Mouse (Mus musculus): Measurements from ENCODE around the gene Ltbp3. TPM values are rescaled to one million over a fixed set of nuclear protein-coding genes. Genes with fewer than 3 reads are reported as not detected.
A peak's percentile ranks its signal among the peaks of the same experiment; 100 is the strongest.
"Not testable (repeated sequence)": the region's sequence is repeated elsewhere in the genome, so short reads cannot be mapped to it uniquely, and the experiment has no call there.

Ltbp3 gene
- polyA plus RNA-seq, 1 experiment from 2014 or later: 11.6 TPM

DNA sequence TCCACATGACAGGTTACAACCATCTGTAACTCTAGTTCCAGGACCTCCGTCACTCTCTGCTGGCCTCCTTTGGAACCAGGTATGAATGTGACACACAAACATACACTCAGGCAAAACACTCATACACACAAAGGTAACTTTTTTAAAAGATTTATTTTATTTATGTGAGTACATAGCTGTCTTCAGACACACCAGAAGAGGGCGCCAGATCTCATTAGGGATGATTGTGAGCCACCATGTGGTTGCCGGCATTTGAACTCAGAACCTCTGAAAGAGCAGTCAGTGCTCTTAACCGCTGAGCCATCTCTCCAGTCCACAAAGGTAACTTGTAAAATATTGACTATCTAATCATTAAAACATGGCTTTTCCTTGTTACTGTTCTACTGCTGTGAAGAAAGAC lies 50.6 kb downstream of the Ltbp3 start:
- Histone ChIP-seq H3K4me1 (ENCODE audit: control insufficient read depth, insufficient read depth, low read depth, low read length) (peaks cover 27% of the 10 kb centered on the region), H3K27me3 (replicated peaks; ENCODE audit: control insufficient read depth, insufficient read depth, low read length) (no peaks in the 10 kb centered on the region), H3K4me3 (ENCODE audit: low read length) (no peak overlapping the region), H3K36me3 (ENCODE audit: control insufficient read depth, insufficient read depth, low read length) (peaks cover 7% of the 10 kb centered on the region), H3K9me3 (ENCODE audit: control insufficient read depth, low read length) (no peaks in the 10 kb centered on the region), H3K27ac (ENCODE audit: low read depth, low read length) (no peak overlapping the region), H3K9ac (ENCODE audit: low read depth, low read length) (no peak overlapping the region), H3K4me2 (ENCODE audit: low read length) (no peak overlapping the region)
- WGBS: 76% methylated on average over 4 of the region's 4 CpGs
- no peak for ATAC-seq

- H3K9ac ChIP-seq (ENCODE audit: low read depth, low read length): no peak overlapping the region
- H3K36me3 ChIP-seq (ENCODE audit: control insufficient read depth, insufficient read depth, low read length): peaks cover 19% of the 10 kb centered on the region
- H3K9me3 ChIP-seq (ENCODE audit: control insufficient read depth, low read length): no peaks in the 10 kb centered on the region
- H3K4me2 ChIP-seq (ENCODE audit: low read length): no peak overlapping the region
- H3K4me3 ChIP-seq (ENCODE audit: low read length): no peak overlapping the region
- H3K4me1 ChIP-seq (ENCODE audit: control insufficient read depth, insufficient read depth, low read depth, low read length): peaks cover 36% of the 10 kb centered on the region
- 4% methylated on average over 2 of the region's 2 CpGs for WGBS
- no peak overlapping the region for H3K27ac ChIP-seq (ENCODE audit: low read depth, low read length)
- H3K27me3 ChIP-seq (replicated peaks; ENCODE audit: control insufficient read depth, insufficient read depth, low read length): no peaks in the 10 kb centered on the region
- ATAC-seq: peak; percentile 64
These were observed 52.4 kb downstream of the Ltbp3 start for GRCm38 (mm10) chr19:5793116-5793515.

DNA sequence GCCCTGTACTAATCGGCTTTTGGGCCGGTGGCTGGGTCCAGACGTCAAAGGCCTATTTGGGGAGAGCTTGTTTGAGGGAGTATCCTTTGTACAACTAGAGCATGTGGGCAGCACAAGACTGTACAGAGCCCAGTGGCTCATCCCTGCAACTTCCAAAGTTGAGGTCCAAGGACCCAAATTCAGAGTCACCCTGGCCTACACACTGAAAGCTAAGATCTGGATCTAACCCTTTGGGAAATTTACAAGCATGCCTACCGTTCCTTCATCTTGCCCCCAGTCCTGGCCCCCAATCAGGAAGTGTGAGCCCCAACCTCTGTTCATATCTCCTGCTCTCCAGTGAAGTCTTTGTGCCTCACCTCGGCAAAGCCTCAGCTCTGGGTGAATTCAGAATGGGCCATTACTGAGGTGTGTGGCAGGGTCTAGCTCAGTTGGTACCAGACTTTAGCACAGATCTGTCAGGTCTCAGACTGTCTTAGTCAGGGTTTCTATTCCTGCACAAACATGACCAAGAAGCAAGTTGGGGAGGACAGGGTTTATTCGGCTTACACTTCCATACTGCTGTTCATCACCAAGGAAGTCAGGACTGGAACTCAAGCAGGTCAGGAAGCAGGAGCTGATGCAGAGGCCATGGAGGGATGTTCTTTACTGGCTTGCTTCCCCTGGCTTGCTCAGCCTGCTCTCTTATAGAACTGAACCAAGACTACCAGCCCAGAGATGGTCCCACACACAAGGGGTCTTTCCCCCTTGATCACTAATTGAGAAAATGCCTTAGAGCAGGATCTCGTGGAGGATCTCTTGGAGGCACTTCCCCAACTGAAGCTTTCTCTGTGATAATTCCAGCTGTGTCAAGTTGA lies 53.4 kb downstream of the Ltbp3 start:
- not testable (repeated sequence) for H3K9me3 ChIP-seq (ENCODE audit: control insufficient read depth, low read length); H3K4me3 ChIP-seq (ENCODE audit: low read length); H3K27me3 ChIP-seq (replicated peaks; ENCODE audit: control insufficient read depth, insufficient read depth, low read length)
- Histone ChIP-seq H3K9ac (ENCODE audit: low read depth, low read length) (peak overlapping the region; percentile 39; the same call in 1 of the 2 replicates), H3K4me1 (ENCODE audit: control insufficient read depth, insufficient read depth, low read depth, low read length) (peaks cover 36% of the 10 kb centered on the region), H3K27ac (ENCODE audit: low read depth, low read length) (peak overlapping the region; percentile 68), H3K36me3 (ENCODE audit: control insufficient read depth, insufficient read depth, low read length) (peaks cover 22% of the 10 kb centered on the region), H3K4me2 (ENCODE audit: low read length) (peak overlapping the region; percentile 98)
- ATAC-seq: peak; percentile 55
- 35% methylated on average over 7 of the region's 7 CpGs for WGBS

DNA sequence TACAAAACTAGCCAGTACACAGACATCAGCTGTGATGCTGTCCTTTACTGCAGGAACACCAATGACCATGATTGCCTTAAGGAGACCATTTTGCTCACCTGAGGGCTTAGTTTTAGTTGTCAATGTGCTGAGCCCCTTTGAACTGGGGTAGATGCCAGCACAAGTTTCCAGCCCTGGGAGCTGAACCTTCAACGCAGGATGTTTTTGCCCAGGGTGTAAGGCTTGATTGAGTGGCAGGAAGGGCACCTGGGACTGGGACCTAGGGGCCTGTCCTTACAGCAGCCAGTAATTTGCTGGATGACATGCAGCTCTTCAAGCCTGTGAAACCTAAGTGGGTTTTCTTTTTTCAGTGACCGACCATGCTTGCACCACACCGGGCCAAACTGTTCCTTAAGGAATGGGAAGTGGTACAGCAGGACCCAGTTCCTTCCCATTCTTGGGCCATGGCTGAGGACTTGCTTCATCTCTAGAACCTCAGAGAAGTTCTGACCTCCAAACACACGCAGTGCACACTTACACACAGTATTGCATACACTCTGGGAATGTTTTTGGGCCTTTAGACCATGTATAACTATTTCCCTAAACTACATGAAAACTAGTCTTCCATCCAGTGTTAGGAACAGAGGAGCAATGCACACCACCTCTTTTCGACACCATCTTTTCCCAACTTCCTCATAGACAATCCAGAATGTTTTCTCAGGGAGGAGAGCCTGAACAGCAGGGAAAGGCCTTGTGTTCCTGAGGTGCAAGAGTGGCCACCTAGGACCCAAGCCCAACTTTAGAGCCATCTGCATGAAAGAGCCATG lies 54.3 kb downstream of the Ltbp3 start:
- no peaks in the 10 kb centered on the region for H3K9me3 ChIP-seq (ENCODE audit: control insufficient read depth, low read length)
- H3K27ac ChIP-seq (ENCODE audit: low read depth, low read length): peak overlapping the region; percentile 5; the same call in 1 of the 2 replicates
- WGBS: 33% methylated on average over 5 of the region's 5 CpGs
- peak overlapping the region; percentile 97 for H3K4me3 ChIP-seq (ENCODE audit: low read length)
- peak overlapping the region; percentile 98 for H3K4me2 ChIP-seq (ENCODE audit: low read length)
- H3K27me3 ChIP-seq (replicated peaks; ENCODE audit: control insufficient read depth, insufficient read depth, low read length): no peaks in the 10 kb centered on the region
- H3K36me3 ChIP-seq (ENCODE audit: control insufficient read depth, insufficient read depth, low read length): peaks cover 22% of the 10 kb centered on the region
- peak overlapping the region; percentile 39; the same call in 1 of the 2 replicates for H3K9ac ChIP-seq (ENCODE audit: low read depth, low read length)
- ATAC-seq: no peak
- peaks cover 36% of the 10 kb centered on the region for H3K4me1 ChIP-seq (ENCODE audit: control insufficient read depth, insufficient read depth, low read depth, low read length)

DNA sequence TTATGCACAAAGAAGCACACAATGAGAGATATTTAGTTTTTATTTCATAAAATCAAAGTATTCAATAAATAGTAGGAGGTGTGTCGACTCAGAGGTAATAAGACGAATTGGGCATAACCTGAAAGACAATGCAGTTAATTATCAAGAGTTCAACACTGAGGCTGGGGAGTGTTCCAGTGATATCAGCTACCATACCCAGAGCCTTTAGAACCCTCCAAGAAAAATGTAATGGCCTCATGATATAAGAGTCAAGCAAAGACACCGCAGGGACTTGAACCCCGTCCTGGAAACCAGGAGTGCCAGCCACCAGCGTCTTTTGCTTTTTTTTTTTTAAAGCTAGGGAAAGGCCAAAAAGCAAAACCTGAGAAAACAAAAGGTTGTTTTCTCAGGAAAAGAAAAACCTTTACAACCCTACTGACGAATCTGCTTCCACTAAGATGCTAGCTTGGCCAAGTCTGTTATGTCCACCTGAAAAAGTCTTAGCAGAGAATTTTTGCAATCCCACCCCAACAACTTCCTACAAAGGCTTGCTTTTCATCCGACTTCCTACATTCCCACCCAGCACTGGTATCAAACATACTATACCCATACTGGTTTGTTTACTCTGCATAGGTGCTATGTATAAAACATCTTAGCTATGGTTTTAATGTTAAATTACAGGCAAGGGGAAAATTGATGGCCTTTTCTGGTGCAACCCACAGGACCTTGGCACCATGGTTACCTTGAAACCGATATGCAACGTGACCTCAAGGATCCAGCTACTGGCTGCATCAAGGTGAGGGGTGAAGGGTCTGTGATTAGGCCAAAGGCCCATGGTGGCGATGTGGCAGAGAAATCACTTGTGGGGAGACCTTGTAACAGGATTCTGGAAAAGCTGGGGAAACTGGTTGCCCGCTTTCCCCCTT lies 55.2 kb downstream of the Ltbp3 start:
- peak overlapping the region; percentile 4; the same call in 1 of the 2 replicates for H3K27ac ChIP-seq (ENCODE audit: low read depth, low read length)
- H3K4me1 ChIP-seq (ENCODE audit: control insufficient read depth, insufficient read depth, low read depth, low read length): peaks cover 36% of the 10 kb centered on the region
- peak overlapping the region; percentile 97 for H3K4me3 ChIP-seq (ENCODE audit: low read length)
- peak overlapping the region; percentile 68 for H3K9ac ChIP-seq (ENCODE audit: low read depth, low read length)
- peak overlapping the region; percentile 98 for H3K4me2 ChIP-seq (ENCODE audit: low read length)
- H3K9me3 ChIP-seq (ENCODE audit: control insufficient read depth, low read length): no peaks in the 10 kb centered on the region
- peaks cover 22% of the 10 kb centered on the region for H3K36me3 ChIP-seq (ENCODE audit: control insufficient read depth, insufficient read depth, low read length)
- H3K27me3 ChIP-seq (replicated peaks; ENCODE audit: control insufficient read depth, insufficient read depth, low read length): no peaks in the 10 kb centered on the region
- ATAC-seq: no peak
- 46% methylated on average over 11 of the region's 11 CpGs for WGBS

DNA sequence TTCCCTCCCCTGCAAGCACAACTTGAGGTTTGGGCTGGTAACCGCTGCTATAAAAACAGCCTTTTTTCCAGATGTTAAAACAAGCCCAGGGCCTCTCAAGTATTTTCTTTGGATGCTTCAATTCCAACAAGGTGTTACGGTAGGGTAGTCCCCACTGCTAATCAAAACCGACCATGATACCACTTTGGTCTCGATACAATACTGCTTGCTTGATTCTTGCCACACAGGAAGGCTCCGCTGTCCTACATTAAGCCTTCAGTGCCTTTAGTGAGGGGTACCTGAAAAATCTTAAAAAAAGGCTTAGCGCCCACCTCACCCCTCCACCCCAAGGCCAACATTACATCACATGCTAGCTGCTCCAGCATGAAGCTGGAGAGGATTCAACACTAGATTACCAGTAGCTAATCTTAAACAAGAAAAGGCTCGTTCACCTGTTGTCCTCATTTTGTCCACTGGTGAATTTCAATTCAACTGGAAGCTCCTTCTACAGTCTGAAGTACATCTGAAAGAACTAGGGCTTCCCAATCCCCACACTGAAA lies 55.9 kb downstream of the Ltbp3 start:
- WGBS: 47% methylated on average over 7 of the region's 7 CpGs
- Histone ChIP-seq H3K27me3 (replicated peaks; ENCODE audit: control insufficient read depth, insufficient read depth, low read length) (no peaks in the 10 kb centered on the region), H3K27ac (ENCODE audit: low read depth, low read length) (peak overlapping the region; percentile 4; the same call in 1 of the 2 replicates), H3K9ac (ENCODE audit: low read depth, low read length) (peak overlapping the region; percentile 68), H3K4me2 (ENCODE audit: low read length) (peak overlapping the region; percentile 98), H3K4me3 (ENCODE audit: low read length) (peak overlapping the region; percentile 97), H3K4me1 (ENCODE audit: control insufficient read depth, insufficient read depth, low read depth, low read length) (peaks cover 36% of the 10 kb centered on the region), H3K36me3 (ENCODE audit: control insufficient read depth, insufficient read depth, low read length) (peaks cover 22% of the 10 kb centered on the region), H3K9me3 (ENCODE audit: control insufficient read depth, low read length) (no peaks in the 10 kb centered on the region)
- no peak for ATAC-seq

- peak overlapping the region; percentile 97 for H3K4me3 ChIP-seq (ENCODE audit: low read length)
- peak overlapping the region; percentile 98 for H3K4me2 ChIP-seq (ENCODE audit: low read length)
- H3K36me3 ChIP-seq (ENCODE audit: control insufficient read depth, insufficient read depth, low read length): peaks cover 22% of the 10 kb centered on the region
- 0 out of 2 replicates have a peak overlapping the region, but pooled peaks have one; percentile 44 for H3K27ac ChIP-seq (ENCODE audit: low read depth, low read length)
- ATAC-seq: no peak
- peak overlapping the region; percentile 68 for H3K9ac ChIP-seq (ENCODE audit: low read depth, low read length)
- no peaks in the 10 kb centered on the region for H3K27me3 ChIP-seq (replicated peaks; ENCODE audit: control insufficient read depth, insufficient read depth, low read length)
- no peaks in the 10 kb centered on the region for H3K9me3 ChIP-seq (ENCODE audit: control insufficient read depth, low read length)
- 6% methylated on average over 7 of the region's 7 CpGs for WGBS
- peaks cover 36% of the 10 kb centered on the region for H3K4me1 ChIP-seq (ENCODE audit: control insufficient read depth, insufficient read depth, low read depth, low read length)
These were observed 56.8 kb downstream of the Ltbp3 start for GRCm38 (mm10) chr19:5797381-5798111.

Data from hindbrain, embryonic 16.5 days (tissue).